Mouse (Mus musculus) B cell, adult 2 months (primary cell): ENCODE measurements around the gene Tcaim.

ENCODE experiments used
- DNase-seq, 2 experiments: peaks; one replicate each; pipeline ENCODE4 v3.0.0; 2022

Gene Tcaim

GRCm38 (mm10) chr9:122855617-122856016 lies 50.3 kb downstream of the Tcaim start:
- DNase-seq: no peak

DNA sequence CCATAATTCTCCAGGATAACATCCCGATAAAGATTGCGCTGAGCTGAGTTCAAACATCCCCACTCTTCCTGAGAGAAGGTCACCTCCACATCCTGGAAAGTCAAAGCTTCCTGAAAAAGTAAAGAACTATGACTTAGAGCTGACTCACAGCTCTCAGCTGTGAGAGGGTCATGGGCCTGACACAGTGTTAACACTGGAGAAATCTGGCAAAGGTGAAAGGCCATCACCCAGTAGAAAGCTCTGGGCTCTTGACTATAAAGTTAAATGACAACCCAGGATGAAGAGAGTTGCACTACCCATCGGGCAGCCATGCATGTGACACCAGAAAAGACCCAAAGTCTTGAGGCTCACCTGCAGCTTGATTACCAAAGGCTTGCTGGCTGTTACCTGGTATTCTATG lies 51.4 kb downstream of the Tcaim start:
- no peak for DNase-seq

DNA sequence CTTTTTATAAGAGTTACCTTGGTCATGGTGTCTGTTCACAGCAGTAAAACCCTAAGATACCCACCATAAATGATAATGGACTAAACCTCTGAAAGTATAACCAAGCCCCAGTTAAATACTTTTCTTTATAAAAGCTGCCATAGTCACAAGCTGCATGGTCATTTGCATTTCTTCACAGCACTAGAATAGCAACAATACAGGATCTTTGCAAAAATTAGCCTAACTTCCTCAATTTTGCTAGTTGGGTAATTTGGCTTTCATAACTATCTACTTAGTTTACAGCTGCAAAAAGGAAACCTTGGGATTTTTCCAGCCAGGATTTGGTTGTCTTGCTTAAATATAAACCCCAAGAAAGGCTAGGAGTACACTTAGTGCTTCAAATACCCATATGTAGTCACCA lies 55.4 kb downstream of the Tcaim start:
- no peak for DNase-seq

DNA sequence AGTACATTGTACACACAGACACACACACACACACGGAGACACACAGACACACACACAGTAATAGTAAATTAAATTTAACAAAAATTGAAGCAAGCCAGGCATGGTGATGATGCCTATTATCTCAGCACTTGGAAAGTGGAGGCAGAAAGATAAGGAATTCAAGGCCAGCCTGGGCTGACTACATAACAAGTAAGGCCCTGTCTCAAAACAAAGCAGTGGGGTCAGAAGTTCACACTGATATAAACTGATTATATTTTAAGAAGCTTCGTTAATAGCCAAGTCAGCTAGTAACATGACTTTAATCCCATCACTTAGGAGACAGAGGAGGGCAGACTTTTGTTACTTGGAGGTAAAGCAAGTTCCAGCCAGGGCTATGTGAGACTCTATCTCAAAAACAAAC lies 58.4 kb downstream of the Tcaim start:
- no peak for DNase-seq

DNA sequence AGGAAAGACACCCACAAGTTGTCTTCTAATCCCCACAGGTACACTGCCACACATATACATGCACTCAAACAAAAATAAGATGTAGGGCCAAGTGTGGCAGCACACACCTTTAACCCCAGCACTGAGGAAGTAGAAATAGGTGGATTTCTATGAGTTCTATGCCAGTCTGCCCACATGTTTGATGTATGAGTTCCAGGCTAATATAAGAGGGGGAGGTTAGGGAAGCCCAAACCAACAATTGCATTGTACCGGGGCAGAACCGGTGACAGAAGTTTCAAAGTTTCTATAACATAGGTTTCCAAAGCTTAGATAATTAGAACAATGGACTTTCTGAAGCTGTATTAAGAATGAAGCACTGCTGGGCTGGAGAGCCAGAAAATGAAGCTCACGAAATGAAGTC lies 59.5 kb downstream of the Tcaim start:
- DNase-seq: no peak

DNA sequence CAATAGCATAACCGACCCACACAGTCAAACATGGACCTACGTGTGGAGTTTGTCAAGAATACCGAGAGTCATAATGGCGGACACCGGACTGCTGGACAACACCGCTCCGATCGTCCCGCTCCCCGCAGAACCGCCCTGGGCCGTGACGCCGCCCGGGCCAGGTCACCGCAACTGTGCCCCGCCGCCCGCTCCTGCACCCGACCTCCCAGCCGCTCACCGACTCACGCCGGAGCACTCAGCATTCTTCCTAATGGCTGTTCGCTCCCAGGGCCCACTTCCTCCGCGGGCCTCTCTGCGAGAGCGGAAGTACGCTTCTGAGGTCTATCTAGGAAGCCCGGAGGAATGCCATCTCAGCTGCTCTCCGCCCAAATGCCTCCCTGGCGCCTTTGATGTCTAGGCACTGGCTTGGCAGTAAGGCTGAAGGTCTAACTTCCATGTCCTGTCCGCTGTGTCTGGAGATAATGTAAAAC lies 60.4 kb downstream of the Tcaim start, which contains the start of gene Zfp445:
Gene Zfp445, minus strand, starts transcription at position 310 of the 470 bp plus-strand sequence.
- peak; percentile 85 to 86 for DNase-seq

DNA sequence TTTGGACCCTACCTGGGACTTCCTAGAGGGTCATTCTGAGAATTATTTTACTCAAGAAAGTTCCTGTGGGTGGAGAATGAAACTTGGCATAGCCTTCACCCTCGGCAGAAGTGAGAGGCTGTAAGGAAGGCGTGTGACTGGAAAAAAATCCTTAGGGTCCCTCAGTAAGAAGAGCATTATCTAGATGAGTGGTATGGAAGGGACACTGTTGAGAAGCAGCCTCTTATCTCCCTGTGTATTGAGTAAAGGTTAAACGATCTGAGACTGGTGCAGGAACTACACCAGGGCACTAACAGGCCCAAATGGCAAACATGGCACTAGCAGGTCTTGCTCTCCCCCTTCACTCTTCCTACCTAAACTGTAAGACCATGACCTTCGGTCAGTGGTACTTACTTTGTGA lies 60.9 kb downstream of the Tcaim start:
- no peak for DNase-seq

DNA sequence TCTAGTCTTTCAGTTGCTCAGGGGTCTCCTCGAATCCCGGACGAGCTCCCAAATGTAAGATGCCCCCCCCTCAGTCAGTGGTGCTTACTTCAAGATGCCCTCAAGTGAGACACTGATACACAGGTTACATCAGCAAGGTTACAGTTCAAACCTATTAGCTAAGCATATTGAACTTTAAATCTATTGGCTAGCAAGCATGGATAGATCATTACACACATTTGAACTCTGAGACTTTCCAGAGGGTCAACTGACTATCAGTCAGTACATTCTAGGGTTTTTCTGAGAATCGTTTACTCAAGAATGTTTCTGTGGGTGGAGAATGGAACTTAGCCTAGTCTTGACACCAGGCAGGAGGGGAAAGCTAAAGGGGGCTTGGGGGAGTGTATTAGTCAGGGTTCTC lies 67.3 kb downstream of the Tcaim start:
- no peak for DNase-seq

GRCm38 (mm10) chr9:122874653-122875052 lies 69.3 kb downstream of the Tcaim start:
- DNase-seq: no peak

DNA sequence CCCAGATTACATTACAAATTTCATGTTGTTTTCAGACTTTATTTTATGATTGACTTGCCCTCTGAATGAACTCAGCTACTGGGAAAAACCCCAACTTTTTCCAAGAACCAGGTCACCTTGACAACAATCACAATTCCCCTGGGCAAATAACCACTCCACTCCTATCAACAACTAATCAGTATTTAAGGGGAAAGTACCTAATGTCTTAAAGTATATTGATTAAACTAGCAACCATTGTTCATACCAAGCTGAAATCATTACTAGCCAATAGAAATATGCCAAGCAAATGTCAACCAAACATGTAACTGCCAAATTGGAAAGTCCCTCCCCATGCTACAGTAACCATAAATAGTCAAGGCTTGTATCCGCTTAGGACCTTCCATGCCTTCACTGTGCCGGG lies 69.8 kb downstream of the Tcaim start:
- DNase-seq: no peak

- DNase-seq: no peak
Observed at GRCm38 (mm10) chr9:122885385-122885784, 80.0 kb downstream of the Tcaim start, which contains the start of gene Zkscan7. Gene Zkscan7 (plus strand): TSS chr9:122885685.
